Mouse (Mus musculus) kidney, adult 8-10 months (tissue): ENCODE data around the gene 6330409D20Rik.

Experiments used
- DNase-seq, 2 experiments: peaks; one replicate each; pipeline ENCODE4 v3.0.0; 2022

6330409D20Rik gene

GRCm38 (mm10) chr2:32740916-32741272 lies at the start of gene 6330409D20Rik:
Gene 6330409D20Rik, minus strand, starts transcription at chr2:32741016.
- DNase-seq = no peak

GRCm38 (mm10) chr2:32788581-32788980 lies 47.8 kb upstream of the 6330409D20Rik start:
- no peak for DNase-seq

GRCm38 (mm10) chr2:32787176-32787575 lies 46.4 kb upstream of the 6330409D20Rik start:
- DNase-seq = no peak

- DNase-seq = peak in 1 of 2 experiments; percentile 23
These were observed 43.3 kb upstream of the 6330409D20Rik start, which contains the start of gene Cfap157 for GRCm38 (mm10) chr2:32784048-32784681. Gene Cfap157, minus strand, starts transcription at chr2:32784428.

- DNase-seq = no peak
These were observed 40.9 kb upstream of the 6330409D20Rik start for GRCm38 (mm10) chr2:32781710-32782109.

GRCm38 (mm10) chr2:32779714-32780113 lies 38.9 kb upstream of the 6330409D20Rik start:
- DNase-seq = no peak

GRCm38 (mm10) chr2:32779131-32779530 lies 38.3 kb upstream of the 6330409D20Rik start:
- DNase-seq = peak; percentile 41 to 62

GRCm38 (mm10) chr2:32778081-32778480 lies 37.3 kb upstream of the 6330409D20Rik start:
- no peak for DNase-seq

GRCm38 (mm10) chr2:32776192-32776591 lies 35.4 kb upstream of the 6330409D20Rik start:
- DNase-seq = no peak

GRCm38 (mm10) chr2:32775359-32776074 lies 34.7 kb upstream of the 6330409D20Rik start, which contains the start of the genes Ttc16 and Ptrh1:
Gene Ttc16, minus strand, starts transcription at chr2:32775633.
Gene Ptrh1, plus strand, starts transcription at chr2:32775786.
- peak; percentile 98 for DNase-seq

- DNase-seq = no peak
These were observed 31.9 kb upstream of the 6330409D20Rik start for GRCm38 (mm10) chr2:32772626-32773279.

- peak; percentile 41 to 59 for DNase-seq
These were observed 31.1 kb upstream of the 6330409D20Rik start for GRCm38 (mm10) chr2:32771886-32772285.

- no peak for DNase-seq
These were observed 28.7 kb upstream of the 6330409D20Rik start for GRCm38 (mm10) chr2:32769327-32770085.

GRCm38 (mm10) chr2:32768661-32769285 lies 28.0 kb upstream of the 6330409D20Rik start:
- DNase-seq = peak; percentile 45 to 58

GRCm38 (mm10) chr2:32767241-32767640 lies 26.4 kb upstream of the 6330409D20Rik start:
- DNase-seq = no peak

- no peak for DNase-seq
These were observed 22.5 kb upstream of the 6330409D20Rik start for GRCm38 (mm10) chr2:32763353-32763752.

GRCm38 (mm10) chr2:32761859-32762258 lies 21.0 kb upstream of the 6330409D20Rik start:
- no peak for DNase-seq

- DNase-seq = no peak
These were observed 20.5 kb upstream of the 6330409D20Rik start for GRCm38 (mm10) chr2:32761361-32761760.

GRCm38 (mm10) chr2:32759001-32759400 lies 18.2 kb upstream of the 6330409D20Rik start:
- DNase-seq = no peak

GRCm38 (mm10) chr2:32758503-32758902 lies 17.7 kb upstream of the 6330409D20Rik start:
- peak; percentile 39 to 59 for DNase-seq

GRCm38 (mm10) chr2:32757056-32757845 lies 16.4 kb upstream of the 6330409D20Rik start, which contains the start of gene Tor2a:
Gene Tor2a, plus strand, starts transcription at chr2:32757234.
- peak; percentile 97 to 98 for DNase-seq
